Mouse (Mus musculus) ES-E14 (cell line): ENCODE measurements at regions not wholly inside any gene's neighbourhood (a gene's known extent, or its start where the extent isn't known, plus 50 kb on each side); places are given as distances from the start of the nearest gene placed in this dataset.

ENCODE experiments used
- DNase-seq: peaks from one replicate; pipeline ENCODE4 v3.0.0-alpha.2; 2013; ENCODE audit warnings: low read depth, low spot score
- H3K27ac ChIP-seq: 2 replicates; pipeline ENCODE4 v1.5.1; 2012; ENCODE audit warnings: low read depth, mild to moderate bottlenecking, low read length, moderate library complexity, mixed read lengths; ENCODE audit not compliant: poor library complexity, insufficient read depth, severe bottlenecking
- H3K36me3 ChIP-seq: 2 replicates; pipeline ENCODE4 v1.6.1; 2012; ENCODE audit warnings: mild to moderate bottlenecking, low read length, moderate library complexity, mixed read lengths; ENCODE audit not compliant: control insufficient read depth, poor library complexity, insufficient read depth, severe bottlenecking
- H3K4me1 ChIP-seq, 2 experiments: fragments of 150-350 bp in 1 of 2; sonication (generic) in 1 of 2; 2 replicates each; pipeline ENCODE4 v1.6.1; 2012; ENCODE audit warnings: low read length in 2 of 2, mild to moderate bottlenecking in 1 of 2, mixed read lengths in 1 of 2; ENCODE audit not compliant: control insufficient read depth in 2 of 2, insufficient read depth in 2 of 2, poor library complexity in 1 of 2
- H3K4me3 ChIP-seq, 2 experiments: fragments of 150-350 bp in 1 of 2; sonication (generic) in 1 of 2; 2 replicates each; pipeline ENCODE4 v1.5.1; 2012; ENCODE audit warnings: low read length in 2 of 2, low read depth in 1 of 2, mild to moderate bottlenecking in 1 of 2, mixed read lengths in 1 of 2; ENCODE audit not compliant: insufficient read depth in 1 of 2, poor library complexity in 1 of 2, severe bottlenecking in 1 of 2
- H3K9ac ChIP-seq: 2 replicates; pipeline ENCODE4 v1.6.1; 2012; ENCODE audit warnings: low read depth, mild to moderate bottlenecking, low read length, mixed read lengths; ENCODE audit not compliant: poor library complexity, insufficient read depth, severe bottlenecking
- H3K9me3 ChIP-seq: fragments of 150-350 bp; sonication (generic); 2 replicates; pipeline ENCODE4 v1.6.1; 2012; ENCODE audit warnings: low read depth, mild to moderate bottlenecking, low read length; ENCODE audit not compliant: control insufficient read depth, insufficient read depth
- CHD2 ChIP-seq: IDR thresholded peaks from 2 replicates; pipeline ENCODE4 v1.6.1; 2014; ENCODE audit warnings: mild to moderate bottlenecking, low read depth, low read length, inconsistent platforms
- HCFC1 ChIP-seq: IDR thresholded peaks from 2 replicates; pipeline ENCODE4 v1.6.1; 2012; ENCODE audit warnings: low read length, inconsistent platforms, borderline replicate concordance; ENCODE audit not compliant: insufficient read depth
- MAFK ChIP-seq: IDR thresholded peaks from 2 replicates; pipeline ENCODE4 v1.6.1; 2014; ENCODE audit warnings: mild to moderate bottlenecking, low read depth, low read length, inconsistent platforms; ENCODE audit not compliant: insufficient read depth
- ZC3H11A ChIP-seq: IDR thresholded peaks from 2 replicates; pipeline ENCODE4 v1.6.1; 2012; ENCODE audit warnings: low read depth, mild to moderate bottlenecking, inconsistent platforms, low read length, borderline replicate concordance
- ZNF384 ChIP-seq: IDR thresholded peaks from 2 replicates; pipeline ENCODE4 v1.6.1; 2012; ENCODE audit warnings: low read depth, low read length, inconsistent platforms
- in situ Hi-C, 2 experiments: fragments of 600-800 bp; cut with MboI; formaldehyde crosslinking; loops; one replicate each; pipeline ENCODE4 v1.15.1; 2025; ENCODE audit warnings: low sequenced_read_pairs in 2 of 2, inconsistent platforms in 1 of 2; ENCODE audit not compliant: unreplicated experiment in 2 of 2

DNA sequence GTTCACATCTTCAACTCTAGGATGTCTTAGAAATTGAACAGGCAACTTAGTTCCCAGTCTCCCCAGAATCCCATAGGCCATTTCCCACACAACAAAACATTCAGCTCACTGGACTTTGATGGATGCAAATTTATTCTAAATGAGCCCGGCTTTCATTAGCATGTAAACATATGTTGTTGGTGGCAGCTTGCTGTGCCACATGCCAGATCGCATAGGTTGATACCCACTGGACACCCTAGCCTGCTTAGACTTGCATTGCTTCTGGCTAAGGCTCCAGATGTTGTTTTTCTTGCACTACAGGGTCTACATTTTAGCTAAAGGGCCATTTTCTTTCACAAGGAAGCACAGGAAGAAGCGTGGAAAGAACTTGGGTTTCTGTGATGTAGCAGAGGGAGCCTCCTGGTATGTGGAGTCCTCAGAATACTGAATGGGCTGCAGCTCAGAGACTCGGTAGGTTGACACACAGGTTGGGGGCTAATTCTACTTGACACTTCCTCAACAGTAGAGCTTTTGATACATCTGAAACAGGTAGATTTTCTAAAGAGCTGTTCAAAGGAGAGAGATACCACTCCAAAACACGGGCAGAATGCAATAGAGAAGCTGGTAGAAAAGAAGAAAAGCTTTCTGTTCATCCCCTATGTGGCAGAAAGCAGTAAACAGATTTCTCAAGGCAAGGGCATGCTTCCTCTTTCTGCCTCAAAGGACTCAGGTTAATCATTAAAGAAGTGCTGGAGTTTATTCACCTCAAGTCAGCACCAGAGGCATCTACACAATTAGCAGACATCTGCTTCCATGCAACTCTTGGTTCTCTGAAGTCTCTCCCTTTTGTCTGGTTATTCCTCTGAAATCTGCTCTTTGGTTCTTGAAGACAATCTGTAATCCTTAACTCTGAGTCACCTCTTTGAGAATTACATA, 153.9 kb upstream of the Pfkp start:
- Histone ChIP-seq H3K4me3 (no peak overlapping the region), H3K36me3 (no peaks in the 10 kb centered on the region), H3K9ac (no peak overlapping the region), H3K4me1 (no peaks in the 10 kb centered on the region), H3K27ac (no peak overlapping the region), H3K9me3 (no peaks in the 10 kb centered on the region)
- TF ChIP-seq MAFK (no peak), ZNF384 (no peak), CHD2 (no peak), HCFC1 (no peak), ZC3H11A (no peak)
- in situ Hi-C loops = no loop called here
- no peak for DNase-seq

DNA sequence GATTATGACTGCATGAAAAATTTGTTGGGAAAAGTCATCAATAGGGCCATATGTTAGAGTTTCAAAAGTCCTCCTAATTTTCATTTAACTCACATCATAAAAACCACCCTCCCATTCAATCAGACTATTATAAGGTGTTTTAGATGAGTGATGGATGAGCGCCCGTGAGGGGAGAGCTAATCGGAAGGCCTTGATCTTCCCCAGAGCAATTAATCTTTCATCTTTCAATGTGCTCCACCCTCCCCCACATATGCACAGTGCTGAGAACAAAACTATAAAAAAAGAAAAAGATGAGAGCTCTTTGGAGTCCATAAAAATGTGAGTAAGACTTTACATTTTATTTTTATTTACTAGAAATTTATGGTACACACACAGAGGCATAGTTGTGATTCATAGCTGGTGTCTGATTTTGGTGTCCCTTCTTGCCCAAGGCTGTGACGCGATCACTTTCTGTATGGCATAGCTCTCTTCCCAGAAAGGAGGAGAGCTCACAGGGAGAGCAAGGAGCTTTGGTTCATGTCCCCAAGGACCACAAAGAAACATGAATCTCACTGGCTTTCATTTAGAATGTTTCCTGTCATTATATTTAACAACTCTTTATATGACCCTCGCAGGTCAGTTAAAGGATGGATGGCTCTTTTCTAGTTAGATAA, 119.5 kb upstream of the Pfkp start:
- no peaks in the 10 kb centered on the region for H3K36me3 ChIP-seq
- H3K9ac ChIP-seq = no peak overlapping the region
- TF ChIP-seq MAFK (no peak), ZNF384 (no peak), CHD2 (no peak), ZC3H11A (no peak), HCFC1 (no peak)
- no peak overlapping the region for H3K4me3 ChIP-seq
- H3K27ac ChIP-seq = no peak overlapping the region
- in situ Hi-C loops = no loop called here
- H3K9me3 ChIP-seq = no peaks in the 10 kb centered on the region
- H3K4me1 ChIP-seq = no peaks in the 10 kb centered on the region
- no peak for DNase-seq

DNA sequence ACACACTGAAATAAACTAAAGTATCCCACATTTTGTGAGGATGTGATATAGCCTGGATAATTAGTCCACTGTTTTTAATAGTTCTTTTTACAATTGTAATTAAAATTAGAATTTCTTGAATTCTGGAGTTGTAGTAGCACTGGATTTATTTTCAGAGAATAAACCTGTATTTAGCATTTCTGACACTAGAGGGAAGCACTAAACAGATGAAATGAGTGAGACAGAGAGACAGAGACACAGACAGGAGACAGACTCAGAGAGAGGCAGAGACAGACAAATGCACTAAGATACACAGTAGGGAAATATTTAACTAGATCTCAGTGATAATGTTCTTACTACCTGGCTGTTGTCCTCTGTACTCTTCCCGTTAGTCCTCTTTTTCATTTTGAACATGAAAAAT, 108.6 kb upstream of the Pfkp start:
- no peak for TF ChIP-seq HCFC1
- TF ChIP-seq CHD2 = no peak
- no peak for TF ChIP-seq ZNF384
- no peak; the same call in 1 of the 2 replicates for TF ChIP-seq ZC3H11A
- no peak for TF ChIP-seq MAFK
- H3K4me1 ChIP-seq = no peaks in the 10 kb centered on the region
- H3K27ac ChIP-seq = no peak overlapping the region
- no peak overlapping the region for H3K4me3 ChIP-seq
- H3K9me3 ChIP-seq = no peaks in the 10 kb centered on the region
- DNase-seq = peak; percentile 34
- H3K9ac ChIP-seq = no peak overlapping the region
- in situ Hi-C loops = no loop called here
- no peaks in the 10 kb centered on the region for H3K36me3 ChIP-seq

DNA sequence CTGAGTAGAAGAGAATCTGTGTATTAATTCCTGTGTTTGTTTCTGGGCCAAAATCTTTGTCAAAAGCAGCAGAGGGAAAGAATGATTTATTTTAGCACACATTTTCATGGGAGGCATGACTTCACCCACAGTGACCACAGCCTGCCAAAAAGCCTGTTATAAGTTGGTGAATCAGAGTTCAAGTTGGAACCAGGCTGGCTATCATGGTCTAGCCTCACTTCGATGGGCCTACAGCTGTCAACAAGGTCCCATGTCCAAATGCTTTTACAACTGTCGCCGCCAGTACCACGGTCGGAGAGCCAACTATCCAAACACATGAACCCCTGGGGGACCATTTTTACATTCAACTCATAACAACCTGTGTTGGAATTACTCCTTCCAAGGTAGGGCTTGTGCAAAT, 103.0 kb upstream of the Pfkp start:
- no peak overlapping the region for H3K9ac ChIP-seq
- H3K27ac ChIP-seq = no peak overlapping the region
- H3K4me3 ChIP-seq = no peak overlapping the region
- no peak for TF ChIP-seq ZNF384
- no peak for TF ChIP-seq MAFK
- no peak for TF ChIP-seq HCFC1
- TF ChIP-seq ZC3H11A = no peak
- TF ChIP-seq CHD2 = no peak
- H3K36me3 ChIP-seq = no peaks in the 10 kb centered on the region
- DNase-seq = no peak
- H3K4me1 ChIP-seq = no peaks in the 10 kb centered on the region
- in situ Hi-C loops = no loop called here
- H3K9me3 ChIP-seq = no peaks in the 10 kb centered on the region
